Mouse (Mus musculus): ENCODE data around the gene Vps41.

Vps41 gene

DNA sequence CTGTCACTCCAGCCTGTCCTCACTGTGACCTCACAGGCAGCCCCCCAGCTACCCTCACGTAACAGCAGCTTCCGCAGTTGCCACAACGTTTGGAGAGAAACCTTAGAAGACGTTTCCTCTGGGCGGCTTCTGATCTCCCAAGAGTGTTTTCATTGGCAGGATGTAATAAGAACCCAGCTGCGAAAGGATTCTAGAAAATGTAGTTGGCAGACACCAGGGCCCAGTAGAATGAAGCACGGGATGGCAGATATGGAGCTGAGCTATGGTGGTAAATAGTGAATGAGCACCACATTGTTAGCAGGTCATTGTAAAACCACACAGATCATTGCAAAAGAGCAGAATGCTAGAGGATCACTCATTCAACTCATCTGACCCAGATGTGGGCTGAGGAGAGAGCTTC lies 158.2 kb downstream of the Vps41 start:
- DNase-seq (ENCODE audit: low read depth), result no peak

DNA sequence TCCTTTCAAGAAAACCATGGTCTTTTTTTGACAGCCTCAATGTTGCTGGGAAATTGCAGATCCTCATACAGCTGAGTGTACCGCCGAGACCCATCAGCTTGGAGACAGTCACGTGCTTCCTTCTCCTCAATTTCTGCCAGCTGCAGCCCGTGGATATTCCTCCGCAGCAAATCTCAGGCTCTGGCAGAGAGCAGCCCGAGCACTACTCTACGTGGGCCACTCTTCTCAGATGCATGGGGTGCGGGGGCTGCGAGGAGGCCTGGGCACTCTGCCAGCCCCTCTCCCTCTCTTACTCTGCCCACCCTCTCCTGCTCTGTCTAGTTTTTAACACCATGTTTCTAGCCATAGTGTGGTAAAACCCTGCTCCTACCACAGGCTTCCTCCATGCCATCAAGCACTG lies 175.8 kb downstream of the Vps41 start:
- no peak for DNase-seq (ENCODE audit: low read depth)

GRCm38 (mm10) chr13:18896789-18897188 lies 179.7 kb downstream of the Vps41 start:
- DNase-seq (ENCODE audit: low read depth), result no peak

- no peak for DNase-seq (ENCODE audit: low read depth)
Observed at GRCm38 (mm10) chr13:18903623-18904022, 186.5 kb downstream of the Vps41 start.

- DNase-seq (ENCODE audit: low read depth), result no peak
Observed at GRCm38 (mm10) chr13:18914774-18915173, 197.7 kb downstream of the Vps41 start.

All from induced T-regulatory cell, adult 2 months (primary cell).